Mouse (Mus musculus) right cerebral cortex, postnatal 36 days (tissue): ENCODE measurements around the gene Ugcg.
"Not testable (repeated sequence)": the region's sequence is repeated elsewhere in the genome, so short reads cannot be mapped to it uniquely, and the experiment has no call there.

Experiments used
- DNase-seq, 2 experiments: peaks; one replicate each; pipeline ENCODE4 v3.0.0; 2022; ENCODE audit warnings: low spot score in 2 of 2, mixed read lengths in 1 of 2

Ugcg gene

DNA sequence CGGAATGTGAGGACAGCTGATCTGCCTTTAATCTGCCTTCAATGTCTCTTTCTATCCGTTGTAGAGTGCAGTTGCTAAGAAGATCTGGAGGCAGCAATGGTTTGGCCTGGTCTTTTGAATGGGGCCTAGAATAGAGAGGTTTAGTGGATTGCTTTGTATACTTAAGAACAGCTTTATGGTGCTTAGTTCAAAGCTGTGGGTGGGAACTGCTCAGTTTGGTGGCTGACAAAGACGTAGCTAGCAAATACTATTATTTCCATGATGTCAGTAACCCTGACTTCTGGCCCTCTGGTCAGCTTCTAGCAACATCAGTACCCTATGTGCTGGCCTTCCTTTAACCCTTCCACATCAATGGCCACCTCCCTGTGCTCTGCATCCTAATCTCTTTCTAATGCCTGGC is 68.8 kb downstream of the Ugcg start:
- no peak for DNase-seq

DNA sequence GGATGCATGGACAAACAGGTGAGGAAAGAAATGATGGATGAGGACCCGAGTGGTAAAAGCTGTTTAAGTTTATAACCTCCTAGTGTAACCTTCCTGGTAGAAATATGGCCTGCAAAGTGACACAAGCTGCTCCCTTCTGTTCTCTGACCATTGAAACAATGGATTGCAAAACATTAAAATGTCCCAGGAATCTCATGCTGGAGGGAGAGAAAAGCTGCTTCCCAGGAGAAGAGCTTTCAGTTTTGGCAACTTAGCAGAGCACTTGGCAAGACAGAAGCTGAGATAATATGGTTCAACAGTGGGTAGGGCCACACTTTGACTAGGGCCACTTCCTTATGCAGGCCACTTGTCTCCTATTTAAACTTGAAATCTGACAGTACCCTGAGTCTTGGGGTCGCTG is 69.7 kb downstream of the Ugcg start:
- no peak for DNase-seq

DNA sequence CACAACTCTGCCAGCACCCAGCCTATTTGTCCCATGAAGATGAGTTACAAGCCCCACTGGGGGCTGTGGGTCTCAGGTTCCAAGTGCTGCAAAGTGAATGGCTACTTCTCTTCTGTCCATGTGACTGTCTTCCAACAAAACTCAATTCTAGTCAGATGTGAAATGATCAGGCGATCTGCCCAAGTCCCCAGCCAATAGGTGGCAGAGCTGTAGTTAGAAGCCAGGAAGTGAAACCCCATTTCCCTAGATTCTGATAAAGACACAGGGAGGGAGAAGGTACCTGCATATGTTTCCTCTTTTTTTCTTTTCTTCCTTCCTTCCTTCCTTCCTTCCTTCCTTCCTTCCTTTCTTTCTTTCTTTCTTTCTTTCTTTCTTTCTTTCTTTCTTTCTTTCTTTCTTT is 70.7 kb downstream of the Ugcg start:
- DNase-seq, result no peak

DNA sequence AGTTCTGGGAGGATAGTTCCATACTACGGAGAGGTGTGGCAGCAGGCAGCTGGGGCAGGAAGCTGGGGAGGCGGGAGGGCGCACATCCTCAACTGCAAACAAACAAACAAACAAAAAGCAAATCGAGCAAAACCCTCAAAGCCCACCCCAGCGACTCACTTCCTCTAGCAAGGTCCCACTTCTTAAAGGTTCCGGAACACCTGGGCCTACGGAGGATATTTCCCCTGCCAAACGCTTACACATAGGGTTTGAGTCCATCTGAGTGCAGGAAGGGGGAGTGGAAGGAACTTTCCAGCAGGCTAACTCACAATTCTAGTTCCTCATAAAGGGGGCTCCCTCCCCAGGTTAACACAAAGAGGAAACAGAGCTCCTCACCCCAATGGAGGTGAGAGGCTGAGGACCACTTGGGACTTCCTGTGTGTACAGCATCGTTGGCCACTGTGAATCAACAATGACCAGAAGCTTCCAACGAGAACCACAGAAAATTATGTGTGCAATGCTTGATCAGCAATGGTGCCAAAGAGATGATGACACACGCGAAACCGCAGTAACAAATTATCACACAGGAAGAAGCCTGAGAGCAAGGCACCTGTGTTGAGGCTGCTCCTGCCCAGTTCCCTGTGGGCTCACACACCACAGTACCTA is 71.9 kb downstream of the Ugcg start:
- DNase-seq, result no peak

DNA sequence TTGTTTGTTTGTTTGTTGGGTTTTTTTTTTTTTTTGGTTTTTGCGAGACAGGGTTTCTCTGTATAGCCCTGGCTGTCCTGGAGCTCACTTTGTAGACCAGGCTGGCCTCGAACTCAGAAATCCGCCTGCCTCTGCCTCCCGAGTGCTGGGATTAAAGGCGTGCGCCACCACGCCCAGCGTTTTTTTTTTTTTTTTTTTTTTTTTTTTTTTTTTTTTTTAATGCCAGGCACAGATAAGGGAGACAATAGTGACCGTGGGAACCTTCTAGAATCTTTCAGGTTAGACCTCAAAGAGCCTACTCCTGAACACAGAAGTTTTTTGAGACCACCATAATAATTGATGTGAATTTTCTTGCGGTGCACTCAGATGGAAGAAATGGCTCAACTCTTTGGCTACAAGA is 72.5 kb downstream of the Ugcg start:
- not testable (repeated sequence) for DNase-seq

DNA sequence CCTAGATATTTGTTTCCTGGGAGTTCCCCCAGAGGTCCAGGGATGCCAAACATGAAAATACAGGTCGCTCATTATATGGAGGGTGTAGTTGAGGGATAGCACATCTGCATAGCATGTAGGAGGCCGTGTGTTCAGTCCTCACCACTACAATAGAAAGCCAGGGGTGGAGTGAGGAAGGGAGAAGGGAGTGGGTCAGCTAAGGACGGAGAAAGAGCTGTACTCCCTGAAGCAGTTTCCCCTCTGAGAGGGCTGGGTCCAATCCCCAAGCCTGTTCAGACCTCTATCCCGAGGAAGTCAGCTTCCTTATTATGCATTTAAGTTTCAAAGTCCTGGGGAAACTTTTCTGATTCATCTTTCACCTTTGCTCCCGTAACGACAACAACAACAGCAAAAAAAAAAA is 73.1 kb downstream of the Ugcg start:
- DNase-seq, result no peak

DNA sequence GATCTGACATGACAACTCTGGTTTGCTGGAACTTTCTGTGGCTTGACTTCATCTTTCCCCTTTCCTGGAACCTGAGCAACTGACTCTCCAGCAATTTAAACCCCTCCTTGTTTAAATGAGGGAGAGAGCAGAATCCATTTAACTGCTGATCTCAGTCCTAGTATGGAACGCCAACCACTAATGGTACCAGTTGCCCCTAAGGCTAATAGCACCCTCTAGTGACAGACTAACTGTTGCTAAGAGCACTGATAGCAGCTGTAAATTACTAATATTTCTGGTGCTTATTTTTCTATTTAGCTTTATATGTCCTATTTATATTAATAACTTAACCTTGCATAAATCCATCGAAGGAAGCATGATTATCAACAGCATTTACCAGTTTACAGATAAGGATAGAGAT is 74.4 kb downstream of the Ugcg start:
- DNase-seq, result no peak

DNA sequence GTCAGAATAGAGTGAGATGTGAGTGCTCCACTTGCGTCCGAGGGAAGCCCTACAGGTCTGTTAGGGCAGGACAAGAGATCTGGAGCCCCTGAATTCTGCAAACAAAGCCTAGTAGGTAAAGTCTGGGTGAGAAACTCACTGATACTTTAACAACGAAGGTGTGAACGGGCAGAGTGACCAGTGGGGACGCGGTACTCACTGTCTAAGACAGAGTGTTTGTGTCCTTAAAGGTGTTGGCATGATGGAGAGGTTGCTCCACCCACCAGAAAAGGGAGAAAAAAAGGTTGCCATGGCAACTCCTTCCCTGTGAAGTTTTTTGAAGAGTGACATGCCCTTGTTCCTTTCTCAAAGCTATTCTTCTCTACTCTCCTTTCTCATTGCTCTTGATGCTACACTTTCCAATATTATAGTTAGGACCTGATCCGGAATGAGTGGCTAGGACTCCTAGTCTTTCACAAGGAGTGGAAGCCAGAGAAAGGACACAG is 75.6 kb downstream of the Ugcg start:
- no peak for DNase-seq

DNA sequence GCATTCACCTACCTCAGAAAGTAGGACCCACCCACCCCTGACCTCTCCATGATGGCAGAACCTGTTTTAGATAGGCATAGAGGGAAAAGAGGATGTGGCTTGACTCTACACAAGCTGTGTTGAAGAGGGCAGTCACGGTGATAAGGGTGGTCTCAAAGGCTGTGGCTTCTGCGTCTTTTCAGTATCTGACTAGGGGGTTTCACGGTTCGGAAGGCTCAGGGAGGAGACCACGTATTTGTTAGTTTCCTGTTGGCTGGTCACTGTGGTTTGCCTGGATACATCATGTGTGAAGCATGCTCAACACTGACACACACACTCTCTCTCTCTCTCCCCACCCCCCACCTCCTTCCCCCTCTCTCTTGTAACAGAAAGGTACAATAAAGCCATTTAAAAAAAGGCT is 76.1 kb downstream of the Ugcg start:
- DNase-seq, result no peak

DNA sequence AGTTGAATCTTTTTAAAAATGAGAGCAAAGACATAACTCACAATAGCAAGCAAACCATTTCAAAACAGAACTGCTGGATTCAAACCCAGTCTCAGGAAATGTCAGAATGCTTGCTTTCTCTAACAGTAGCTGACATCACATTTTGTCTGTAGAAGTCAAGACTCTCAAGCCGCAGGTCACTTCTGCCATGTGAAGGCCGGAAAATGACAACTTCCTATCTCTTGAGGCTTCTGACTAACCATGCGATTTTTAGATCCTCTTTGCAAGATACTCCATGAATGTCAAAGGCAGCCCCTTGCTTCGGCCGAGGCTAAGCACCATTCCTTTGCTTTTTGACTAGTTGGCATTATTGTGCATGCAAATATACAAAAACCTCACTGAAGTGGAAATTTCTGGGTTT is 76.6 kb downstream of the Ugcg start:
- no peak for DNase-seq
